Mouse (Mus musculus) liver, embryonic 14.5 days (tissue): ENCODE results near the gene Rpl36-ps4.

Experiments
- CTCF ChIP-seq: IDR thresholded peaks from 2 replicates; pipeline ENCODE4 v1.5.1; 2016; ENCODE audit warnings: antibody characterized with exemption, low read depth, control low read depth
- EP300 ChIP-seq: IDR thresholded peaks from 2 replicates; pipeline ENCODE4 v1.6.1; 2016; ENCODE audit warnings: antibody characterized with exemption, low read depth

GRCm38 (mm10) chr17:87875346-87875920, 45.3 kb upstream of the Rpl36-ps4 start:
- no peak for TF ChIP-seq CTCF
- TF ChIP-seq EP300, result no peak
